In the genomic region with DNA sequence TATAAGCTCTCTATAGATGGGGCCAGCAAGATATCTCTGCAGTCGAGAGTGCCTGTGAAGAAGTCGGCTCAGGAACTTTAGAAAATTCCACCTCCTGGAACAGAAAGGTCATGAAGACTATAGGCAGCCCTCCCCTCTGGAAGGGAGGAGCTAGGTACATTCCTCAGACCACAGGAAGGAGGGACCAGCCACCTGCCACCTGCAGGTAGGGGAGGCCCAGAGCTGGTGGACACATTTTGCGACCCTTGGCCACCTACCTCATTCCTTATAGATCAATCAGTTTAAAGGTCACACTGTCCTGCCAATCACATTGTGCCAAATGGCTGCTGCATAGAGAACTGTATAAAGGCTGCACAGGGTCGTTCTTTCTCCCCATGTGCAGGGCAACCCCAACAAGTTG, we compare ENCODE assay signal across 28 mouse cellular contexts. TPM values are rescaled to one million over a fixed set of nuclear protein-coding genes. Genes with fewer than 3 reads are reported as not detected.
DNase-seq lines count a peak whose midpoint lies in the region; ATAC-seq and TF ChIP-seq lines count a peak whose summit lies in the region.
"Had no signal": no experiment of that assay in that cellular context is flagged by ENCODE, and none has a peak within 500 bp of the region (broad histone marks: within the 10 kb centered on the region; RNA-seq: fewer than 3 reads in every experiment).

No protein-coding gene starts in this region.

- no peaks in the 10 kb centered on the region for H3K27me3 ChIP-seq in kidney, embryonic 16.5 days (ENCODE audit: insufficient read depth, low read length)
- H3K27me3 ChIP-seq in ES-Bruce4 (ENCODE audit: control insufficient read depth, insufficient read depth, low read length, poor library complexity, severe bottlenecking): no peaks in the 10 kb centered on the region
- H3K27me3 ChIP-seq in intestine, embryonic 14.5 days (replicated peaks; ENCODE audit: control insufficient read depth, insufficient read depth, low read length): no peaks in the 10 kb centered on the region
- H3K27me3 ChIP-seq in liver, embryonic 16.5 days (ENCODE audit: control insufficient read depth, insufficient read depth, low read depth, low read length): no peaks in the 10 kb centered on the region
- no peaks in the 10 kb centered on the region for H3K27me3 ChIP-seq in hindbrain, embryonic 11.5 days (ENCODE audit: control insufficient read depth, insufficient read depth, low read length)
- H3K27me3 ChIP-seq: CH12.LX; heart, embryonic 13.5 days; hindbrain, embryonic 15.5 days; limb, embryonic 13.5 days had no signal

- WGBS in kidney, embryonic 16.5 days: 50% methylated on average over 4 of the region's 4 CpGs
- WGBS in intestine, embryonic 14.5 days: 27% methylated on average over 4 of the region's 4 CpGs
- 47% methylated on average over 4 of the region's 4 CpGs for WGBS in liver, embryonic 16.5 days (ENCODE audit: insufficient replicate concordance)
- 52% methylated on average over 4 of the region's 4 CpGs for WGBS in hindbrain, embryonic 11.5 days

- TF ChIP-seq POLR2A in ES-Bruce4 (IDR thresholded peaks at IDR 0.05; ENCODE audit: insufficient read depth, low read length): no peak

- H3K4me3 ChIP-seq in kidney, embryonic 16.5 days (ENCODE audit: low read length): no peak overlapping the region
- H3K4me3 ChIP-seq in ES-Bruce4 (ENCODE audit: low read depth, low read length): no peak overlapping the region
- H3K4me3 ChIP-seq in intestine, embryonic 14.5 days (ENCODE audit: low read depth, low read length): no peak overlapping the region
- no peak overlapping the region for H3K4me3 ChIP-seq in liver, embryonic 16.5 days (ENCODE audit: low read depth, low read length)
- no peak overlapping the region for H3K4me3 ChIP-seq in hindbrain, embryonic 11.5 days (ENCODE audit: low read depth, low read length)
- H3K4me3 ChIP-seq: heart, embryonic 13.5 days; hindbrain, embryonic 15.5 days; limb, embryonic 13.5 days had no signal

- H3K9ac ChIP-seq in kidney, embryonic 16.5 days (replicated peaks; ENCODE audit: low read length): no peak overlapping the region
- H3K9ac ChIP-seq in ES-Bruce4 (ENCODE audit: low read depth, poor library complexity, severe bottlenecking): no peak overlapping the region
- H3K9ac ChIP-seq in intestine, embryonic 14.5 days (ENCODE audit: low read length): no peak overlapping the region
- no peak overlapping the region for H3K9ac ChIP-seq in liver, embryonic 16.5 days (ENCODE audit: low read depth, low read length)
- no peak overlapping the region for H3K9ac ChIP-seq in hindbrain, embryonic 11.5 days (ENCODE audit: low read depth, low read length)
- H3K9ac ChIP-seq: heart, embryonic 13.5 days; hindbrain, embryonic 15.5 days; limb, embryonic 13.5 days had no signal

- ATAC-seq in kidney, embryonic 16.5 days (ENCODE audit: low FRiP score, low TSS enrichment): 0 out of 2 replicates have a peak, but pooled peaks have one; percentile 51
- ATAC-seq in intestine, embryonic 14.5 days (replicated peaks; ENCODE audit: low FRiP score, low TSS enrichment, low read depth): 0 out of 2 replicates have a peak, but pooled peaks have one; percentile 67
- peak; percentile 60 for ATAC-seq in liver, embryonic 16.5 days (ENCODE audit: low read depth)
- no peak for ATAC-seq in hindbrain, embryonic 11.5 days (ENCODE audit: low FRiP score)
- ATAC-seq: midbrain, embryonic 16.5 days had no signal

- no peak for TF ChIP-seq CTCF in ES-Bruce4 (IDR thresholded peaks at IDR 0.05; ENCODE audit: low read depth, low read length)

- DNase-seq in kidney, adult 8-10 months: no peak
- DNase-seq in intestine, embryonic 14.5 days (ENCODE audit: low spot score): no peak
- DNase-seq in hindbrain, embryonic 11.5 days (ENCODE audit: low spot score): no peak
- DNase-seq in heart, adult 8-10 months (ENCODE audit: low spot score): no peak
- DNase-seq in adrenal gland, postnatal 4 days (ENCODE audit: low spot score in 2 of 2): no peak
- DNase-seq: adrenal gland, adult 8-10 months; cerebellum, adult 11 months; cerebellum, postnatal 25 days; embryo, embryonic 11 days; heart, postnatal 36 days; kidney, adult 18-20 months; lung, postnatal 4 days; right cerebral cortex, postnatal 14 days; thymus, postnatal 14 days had no signal

- no peaks in the 10 kb centered on the region for H3K36me3 ChIP-seq in kidney, embryonic 16.5 days (ENCODE audit: insufficient read depth, low read length)
- H3K36me3 ChIP-seq in ES-Bruce4 (ENCODE audit: control insufficient read depth, insufficient read depth, low read length, poor library complexity, severe bottlenecking): no peaks in the 10 kb centered on the region
- H3K36me3 ChIP-seq in intestine, embryonic 14.5 days (ENCODE audit: control insufficient read depth, insufficient read depth, low read length): no peaks in the 10 kb centered on the region
- H3K36me3 ChIP-seq in liver, embryonic 16.5 days (ENCODE audit: control insufficient read depth, insufficient read depth): no peaks in the 10 kb centered on the region
- no peaks in the 10 kb centered on the region for H3K36me3 ChIP-seq in hindbrain, embryonic 11.5 days (ENCODE audit: control insufficient read depth, insufficient read depth, low read length)
- H3K36me3 ChIP-seq: heart, embryonic 13.5 days; hindbrain, embryonic 15.5 days; limb, embryonic 13.5 days had no signal

- no peak overlapping the region for H3K27ac ChIP-seq in kidney, embryonic 16.5 days (ENCODE audit: low read length)
- H3K27ac ChIP-seq in ES-Bruce4 (ENCODE audit: insufficient read depth, low read length): no peak overlapping the region
- no peak overlapping the region for H3K27ac ChIP-seq in intestine, embryonic 14.5 days (ENCODE audit: low read depth)
- no peak overlapping the region for H3K27ac ChIP-seq in liver, embryonic 16.5 days (ENCODE audit: low read length)
- H3K27ac ChIP-seq in hindbrain, embryonic 11.5 days (ENCODE audit: low read depth, low read length): no peak overlapping the region
- H3K27ac ChIP-seq: heart, embryonic 13.5 days; hindbrain, embryonic 15.5 days; limb, embryonic 13.5 days had no signal

- peaks cover 11% of the 10 kb centered on the region for H3K4me1 ChIP-seq in kidney, embryonic 16.5 days (ENCODE audit: insufficient read depth, low read length)
- H3K4me1 ChIP-seq in ES-Bruce4 (ENCODE audit: control insufficient read depth, insufficient read depth, low read length): no peaks in the 10 kb centered on the region
- 0 out of 2 replicates have a peak, but pooled peaks cover 5% of the 10 kb centered on the region for H3K4me1 ChIP-seq in intestine, embryonic 14.5 days (replicated peaks; ENCODE audit: control insufficient read depth, insufficient read depth, low read length)
- H3K4me1 ChIP-seq in liver, embryonic 16.5 days (ENCODE audit: control insufficient read depth, low read depth, low read length): no peaks in the 10 kb centered on the region
- H3K4me1 ChIP-seq in hindbrain, embryonic 11.5 days (replicated peaks; ENCODE audit: control insufficient read depth, insufficient read depth, low read length): no peaks in the 10 kb centered on the region
- H3K4me1 ChIP-seq: hindbrain, embryonic 15.5 days had no signal

- H3K9me3 ChIP-seq in kidney, embryonic 16.5 days (ENCODE audit: low read length): no peaks in the 10 kb centered on the region
- no peaks in the 10 kb centered on the region; the same call in 1 of the 2 replicates for H3K9me3 ChIP-seq in ES-Bruce4 (replicated peaks; ENCODE audit: control insufficient read depth, insufficient read depth, low read length, poor library complexity, severe bottlenecking)
- no peaks in the 10 kb centered on the region for H3K9me3 ChIP-seq in intestine, embryonic 14.5 days (ENCODE audit: control insufficient read depth, low read length)
- no peaks in the 10 kb centered on the region for H3K9me3 ChIP-seq in liver, embryonic 16.5 days (replicated peaks; ENCODE audit: control insufficient read depth, low read length)
- no peaks in the 10 kb centered on the region for H3K9me3 ChIP-seq in hindbrain, embryonic 11.5 days (ENCODE audit: control insufficient read depth, low read length)
- H3K9me3 ChIP-seq: heart, embryonic 13.5 days; hindbrain, embryonic 15.5 days; limb, embryonic 13.5 days had no signal

- 0 out of 2 replicates have a peak, but pooled peaks have one; percentile 27 for TF ChIP-seq EP300 in ES-Bruce4 (IDR thresholded peaks at IDR 0.05; ENCODE audit: insufficient read depth, low read depth, low read length)

- no peak overlapping the region for H3K4me2 ChIP-seq in kidney, embryonic 16.5 days (replicated peaks; ENCODE audit: low read depth, low read length)
- no peak overlapping the region for H3K4me2 ChIP-seq in intestine, embryonic 14.5 days (ENCODE audit: low read length)
- H3K4me2 ChIP-seq in liver, embryonic 16.5 days (ENCODE audit: low read depth, low read length): no peak overlapping the region
- H3K4me2 ChIP-seq in hindbrain, embryonic 11.5 days (replicated peaks; ENCODE audit: low read depth, low read length): no peak overlapping the region
- H3K4me2 ChIP-seq: heart, embryonic 13.5 days; hindbrain, embryonic 15.5 days; limb, embryonic 13.5 days had no signal

RNA-seq across cellular contexts. Expression of gene E330021D16Rik, which starts 14.1 kb away (rescaled TPM):
- polyA plus RNA-seq in kidney, embryonic 16.5 days (2015; fragmentation: Nextera tagmentation; extraction: Ambion mirVana): 2.9 and 3.0 TPM in 2 replicates
- 0.36 TPM in 1 of 2 replicates, not detected in the other for polyA plus RNA-seq in ES-Bruce4 (2011; ENCODE audit: insufficient read depth, insufficient read length, low read depth, missing spikeins)
- polyA plus RNA-seq in intestine, embryonic 14.5 days (2014; fragmentation: Nextera tagmentation; extraction: Ambion mirVana): 0.11 TPM in 1 of 2 replicates, not detected in the other
- 0.27 and 0.45 TPM in 2 replicates for polyA plus RNA-seq in liver, embryonic 16.5 days (2015; fragmentation: Nextera tagmentation; extraction: Ambion mirVana)
- polyA plus RNA-seq in hindbrain, embryonic 11.5 days (2014; fragmentation: Nextera tagmentation; extraction: Ambion mirVana): 0.13 TPM in 1 of 2 replicates, not detected in the other
- not detected for total RNA-seq in heart, adult 8-10 months (2022)
- under 1 TPM in 1 of 2 experiments, not detected in 1; 0.73 TPM for total RNA-seq in adrenal gland, postnatal 4 days (2021)
- total RNA-seq: adrenal gland, adult 8-10 months; CH12.LX; gastrocnemius, adult 18-20 months; heart, postnatal 36 days; layer of hippocampus, postnatal 25 days; left cerebral cortex, postnatal 10 days; neutrophil, adult 5-6 weeks had no signal
- polyA plus RNA-seq: gonadal fat pad, adult 2 months; heart, embryonic 13.5 days; hindbrain, embryonic 15.5 days; large intestine, adult 2 months; limb, embryonic 13.5 days; midbrain, embryonic 16.5 days had no signal
